Mouse (Mus musculus) ES-E14 (cell line): Measurements from ENCODE around the gene Stat2.

Experiments
- HCFC1 ChIP-seq: IDR thresholded peaks from 2 replicates; pipeline ENCODE4 v1.6.1; 2012; ENCODE audit warnings: low read length, inconsistent platforms, borderline replicate concordance; ENCODE audit not compliant: insufficient read depth
- MAFK ChIP-seq: IDR thresholded peaks from 2 replicates; pipeline ENCODE4 v1.6.1; 2014; ENCODE audit warnings: mild to moderate bottlenecking, low read depth, low read length, inconsistent platforms; ENCODE audit not compliant: insufficient read depth
- ZC3H11A ChIP-seq: IDR thresholded peaks from 2 replicates; pipeline ENCODE4 v1.6.1; 2012; ENCODE audit warnings: low read depth, mild to moderate bottlenecking, inconsistent platforms, low read length, borderline replicate concordance
- ZNF384 ChIP-seq: IDR thresholded peaks from 2 replicates; pipeline ENCODE4 v1.6.1; 2012; ENCODE audit warnings: low read depth, low read length, inconsistent platforms

GRCm38 (mm10) chr10:128310902-128311301 lies 40.5 kb downstream of the Stat2 start:
- TF ChIP-seq HCFC1: no peak
- TF ChIP-seq ZC3H11A: no peak
- no peak for TF ChIP-seq MAFK
- TF ChIP-seq ZNF384: no peak
